Mouse (Mus musculus): ENCODE results near the gene Rreb1.
A peak's percentile ranks its signal among the peaks of the same experiment; 100 is the strongest.

The Rreb1 gene

DNA sequence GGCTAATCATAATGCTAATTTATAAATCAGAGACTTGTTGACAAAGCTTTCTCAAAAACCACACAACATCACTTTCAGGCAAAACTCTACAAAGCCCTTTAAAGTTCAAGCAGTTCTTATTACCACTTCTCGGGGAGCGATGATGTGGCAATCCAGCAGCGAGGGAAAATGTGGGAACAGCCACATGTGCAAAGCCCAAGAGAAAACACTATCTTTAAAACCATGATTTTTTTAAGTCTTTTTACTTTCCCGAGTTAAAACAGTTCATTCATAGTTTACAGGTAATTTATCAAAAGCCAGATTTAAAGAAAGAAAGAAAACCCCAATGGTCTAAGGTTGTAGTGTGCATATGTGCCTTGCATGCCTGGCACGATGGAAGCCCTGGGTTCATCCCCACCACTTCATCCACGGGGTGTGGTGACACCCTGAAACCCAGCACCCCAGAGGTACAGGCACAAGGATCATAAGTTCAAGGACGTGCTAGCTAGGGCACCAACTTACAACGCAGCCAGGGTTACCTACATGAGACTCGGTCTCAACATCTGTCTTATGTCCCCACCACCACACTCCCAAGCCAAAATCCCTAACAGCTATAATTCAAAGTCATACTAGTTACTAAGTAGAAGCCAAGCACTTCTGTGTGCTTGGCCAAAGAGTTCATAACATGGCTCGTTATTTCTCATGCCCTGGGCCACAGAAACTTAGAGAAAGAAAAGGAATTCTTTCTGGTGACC is 214.6 kb downstream of the Rreb1 start:
- peak; percentile 10 for DNase-seq

DNA sequence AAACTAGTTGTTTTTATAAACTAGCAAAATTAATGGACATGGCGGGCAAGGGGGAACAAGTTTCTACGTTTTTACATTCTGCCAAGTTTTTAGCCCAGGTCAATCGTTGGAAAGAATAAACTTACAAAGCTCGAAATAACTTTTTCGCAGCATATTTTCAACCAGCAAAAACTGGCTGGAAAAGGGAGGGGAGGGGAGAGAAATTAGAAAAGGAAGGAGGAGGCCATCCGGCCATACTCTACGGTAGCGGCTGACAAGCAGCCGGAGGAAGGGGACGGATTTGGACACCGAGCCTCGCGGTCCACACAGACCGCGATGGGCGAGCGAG is 215.1 kb downstream of the Rreb1 start:
- no peak for DNase-seq

DNA sequence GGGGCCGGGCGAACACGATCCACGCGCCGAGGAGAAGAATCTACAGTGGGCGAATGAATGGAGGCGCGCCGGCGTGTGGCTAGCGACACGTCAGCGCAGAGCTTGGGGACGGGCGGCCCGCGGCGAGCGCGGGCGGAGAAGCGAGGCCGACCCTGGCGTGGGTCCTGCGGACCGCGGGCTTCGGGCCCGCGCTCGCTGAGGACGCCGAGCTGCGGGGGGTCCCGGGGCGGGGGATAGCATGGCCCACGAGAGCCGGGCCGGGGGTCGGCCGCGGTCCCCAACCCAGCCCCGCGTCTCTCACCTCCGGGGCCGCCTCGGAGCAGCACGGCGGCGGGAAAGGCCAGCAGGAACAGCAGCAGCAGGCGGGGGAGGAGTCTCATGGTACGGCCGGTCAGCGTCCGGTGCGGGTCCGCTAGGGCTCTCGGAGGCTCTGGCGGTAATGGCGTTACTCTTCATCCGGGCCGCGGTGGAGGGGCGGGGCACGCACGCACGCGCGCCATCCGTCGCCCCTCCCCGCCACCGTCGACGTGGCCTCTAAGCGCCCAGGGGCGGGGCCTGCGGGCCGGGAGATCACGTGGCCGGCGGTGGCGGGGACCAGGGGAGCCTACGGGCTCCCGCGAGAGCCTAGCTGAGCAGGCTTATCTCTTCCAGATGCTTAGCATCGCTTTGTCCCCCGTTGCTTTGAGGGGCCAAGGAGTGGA is 215.7 kb downstream of the Rreb1 start, which contains the start of gene Ssr1:
Gene Ssr1 (minus strand): TSS at position 514 of the 701 bp plus-strand sequence.
- peak; percentile 97 for DNase-seq

DNA sequence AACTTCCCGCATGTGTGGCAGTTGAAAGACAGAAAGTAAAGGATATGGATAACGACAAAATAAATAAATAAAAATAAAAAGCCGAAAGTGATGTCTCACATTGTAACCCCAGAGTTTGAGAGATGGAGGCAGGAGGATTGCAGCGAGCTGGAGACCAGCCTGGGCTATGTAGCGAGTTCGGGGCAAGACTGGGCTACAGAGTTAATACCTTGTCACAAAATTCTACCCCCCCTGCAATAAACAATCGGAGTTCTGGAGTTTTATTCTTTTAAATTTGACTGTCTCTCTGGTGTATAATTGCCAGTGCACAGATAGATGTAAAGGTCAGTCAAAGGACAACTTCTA is 216.2 kb downstream of the Rreb1 start:
- DNase-seq: no peak

DNA sequence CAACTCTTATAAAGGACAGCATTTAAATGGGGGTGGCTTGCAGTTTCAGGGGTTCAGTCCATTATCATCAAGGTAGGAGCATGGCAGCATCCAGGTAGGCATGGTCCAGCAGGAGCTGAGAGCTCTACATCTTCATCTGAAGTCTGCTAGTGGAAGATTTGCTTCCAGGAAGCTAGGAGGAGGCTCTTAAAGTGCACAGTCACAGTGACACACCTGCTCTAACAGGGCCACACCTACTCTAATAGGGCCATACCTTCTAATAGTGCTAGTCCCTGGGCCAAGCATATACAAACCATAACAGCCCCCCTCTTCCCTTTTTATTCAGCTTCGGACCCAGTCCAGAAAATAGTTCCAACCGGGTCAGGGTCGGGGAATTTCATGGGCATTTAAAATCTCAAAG is 221.5 kb downstream of the Rreb1 start:
- no peak for DNase-seq
